Mouse (Mus musculus): Measurements from ENCODE around the gene Myom3.
A peak's percentile ranks its signal among the peaks of the same experiment; 100 is the strongest.

Myom3 gene

DNA sequence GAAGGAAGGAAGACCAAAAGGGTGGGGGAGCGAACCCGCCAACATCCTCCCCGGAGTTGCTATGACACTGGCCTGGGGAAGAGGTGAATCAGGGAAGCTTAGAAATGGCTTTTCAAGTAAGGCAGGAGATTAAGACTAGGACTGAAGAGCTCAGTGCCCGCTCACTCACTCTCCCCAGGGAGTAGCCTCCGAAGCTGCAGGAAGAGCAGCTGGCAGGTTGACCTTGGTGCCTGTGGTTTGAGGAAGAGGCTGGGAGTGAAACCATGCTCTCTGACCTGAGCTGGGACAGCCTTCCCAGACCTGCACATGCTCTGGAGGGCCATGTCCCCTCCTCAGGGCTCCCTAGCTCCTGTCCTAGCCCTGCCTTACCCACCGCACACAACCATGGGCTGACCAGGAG is 690 bp upstream of the Myom3 start:
- DNase-seq (ENCODE audit: extremely low spot score, low read depth, low spot score): no peak

DNA sequence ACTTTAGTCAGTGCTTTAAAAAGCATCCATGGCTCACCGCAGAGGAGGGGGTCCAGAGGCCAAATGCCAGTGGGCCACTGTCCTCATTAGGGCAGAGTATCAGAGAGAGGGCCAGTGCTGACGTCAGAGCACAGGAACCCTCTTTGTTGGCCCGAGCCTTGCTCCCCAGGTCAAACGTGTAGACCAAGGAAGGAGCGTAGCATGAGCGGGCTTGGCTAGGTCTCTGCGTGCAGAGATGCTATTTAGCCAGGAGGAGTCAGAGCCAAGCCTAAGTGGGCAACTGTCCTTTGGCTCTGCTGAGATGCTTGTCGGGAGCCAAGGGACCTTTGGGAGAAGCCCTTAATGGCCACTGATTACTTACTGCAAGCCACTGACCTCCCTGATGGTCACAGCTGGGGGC is 1.5 kb downstream of the Myom3 start:
- no peak for DNase-seq (ENCODE audit: extremely low spot score, low read depth, low spot score)

DNA sequence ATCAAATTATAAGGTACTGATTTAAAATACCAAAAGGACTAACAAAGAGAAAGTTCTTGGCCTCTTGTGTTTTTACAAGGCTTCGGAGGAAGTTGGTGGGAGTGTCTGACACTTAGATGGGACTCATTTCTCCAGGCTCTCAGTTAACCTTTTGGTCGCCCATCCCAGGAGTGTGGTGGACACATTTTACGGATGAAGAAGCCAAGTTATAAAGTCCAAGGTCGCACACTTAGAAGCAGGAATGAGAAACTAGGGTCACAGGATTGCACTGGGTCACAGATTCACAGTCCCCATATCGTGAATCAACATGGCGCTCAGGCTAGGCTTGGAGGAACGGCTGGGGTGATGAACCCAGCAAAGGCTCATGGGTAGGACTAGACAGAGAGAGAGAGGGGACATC is 2.1 kb downstream of the Myom3 start:
- no peak for DNase-seq (ENCODE audit: extremely low spot score, low read depth, low spot score)

DNA sequence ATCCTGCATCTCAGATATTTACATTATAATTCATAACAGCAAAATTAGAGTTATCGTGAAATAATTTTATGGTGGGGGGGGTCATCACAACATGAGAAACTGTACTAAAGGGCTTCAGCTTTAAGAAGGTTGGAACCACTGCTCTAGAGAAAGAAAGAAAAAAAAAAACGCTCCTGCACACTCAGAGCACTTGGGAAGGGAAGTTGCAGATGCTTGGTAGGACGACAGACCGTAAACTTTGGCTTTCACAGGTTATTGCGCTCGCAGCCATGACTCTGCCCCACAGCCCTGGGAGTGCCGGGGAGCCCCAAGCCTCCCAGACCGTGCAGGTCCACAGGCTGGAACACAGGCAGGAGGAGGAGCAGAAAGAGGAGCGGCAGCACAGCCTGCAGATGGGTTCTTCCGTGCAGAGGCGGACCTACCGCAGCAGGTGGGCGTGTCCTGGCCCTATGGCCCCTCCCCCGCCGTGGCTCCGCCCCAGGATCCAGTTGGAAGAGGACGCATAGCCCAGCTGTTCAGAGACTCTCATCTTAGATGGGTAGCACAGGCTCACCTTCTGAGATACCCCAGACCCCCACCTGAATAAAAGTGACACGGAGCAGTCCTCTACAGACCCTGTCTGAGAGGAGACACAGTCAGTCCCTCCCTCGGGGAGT is 2.9 kb downstream of the Myom3 start:
- DNase-seq (ENCODE audit: extremely low spot score, low read depth, low spot score): no peak

DNA sequence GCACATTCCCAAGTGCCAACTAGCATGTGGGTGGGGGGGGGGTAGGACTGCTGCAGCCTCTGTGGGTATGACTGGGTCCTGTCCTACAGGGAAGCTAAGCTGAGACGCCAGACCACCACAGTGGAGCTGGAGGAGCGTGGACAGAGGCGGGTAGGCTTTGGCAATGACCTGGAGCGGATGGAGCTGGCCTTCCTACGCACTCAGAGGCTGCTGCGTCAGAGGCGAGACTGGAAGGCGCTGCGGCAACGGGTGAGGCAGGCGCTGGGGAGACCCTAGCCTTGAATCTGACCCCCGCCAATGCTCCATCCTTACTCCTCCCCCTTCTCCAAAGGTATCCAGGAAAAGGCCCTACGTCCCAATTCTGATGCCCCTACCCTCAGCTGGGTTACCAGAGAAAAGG is 5.2 kb downstream of the Myom3 start:
- DNase-seq (ENCODE audit: extremely low spot score, low read depth, low spot score): no peak

DNA sequence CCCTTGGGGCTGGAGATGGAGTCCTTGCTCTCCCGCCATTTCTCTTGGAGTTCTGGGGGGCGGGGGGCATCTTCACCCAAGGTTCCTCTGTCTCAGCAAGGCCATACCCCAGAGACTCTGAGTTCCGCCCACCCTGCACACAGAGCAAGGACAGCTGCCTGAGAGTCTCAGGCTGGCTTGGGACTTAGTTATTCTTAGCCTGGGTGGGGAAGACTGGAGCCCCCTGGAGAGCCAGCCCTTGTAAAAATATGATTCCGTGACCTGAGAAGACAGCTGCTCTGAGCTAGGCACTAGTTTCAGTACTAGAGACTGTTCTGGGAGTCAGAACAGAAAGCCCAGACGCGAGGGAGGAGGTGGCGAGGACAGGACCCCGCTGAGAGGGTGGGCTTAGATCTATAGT is 6.2 kb downstream of the Myom3 start:
- DNase-seq (ENCODE audit: extremely low spot score, low read depth, low spot score): no peak

DNA sequence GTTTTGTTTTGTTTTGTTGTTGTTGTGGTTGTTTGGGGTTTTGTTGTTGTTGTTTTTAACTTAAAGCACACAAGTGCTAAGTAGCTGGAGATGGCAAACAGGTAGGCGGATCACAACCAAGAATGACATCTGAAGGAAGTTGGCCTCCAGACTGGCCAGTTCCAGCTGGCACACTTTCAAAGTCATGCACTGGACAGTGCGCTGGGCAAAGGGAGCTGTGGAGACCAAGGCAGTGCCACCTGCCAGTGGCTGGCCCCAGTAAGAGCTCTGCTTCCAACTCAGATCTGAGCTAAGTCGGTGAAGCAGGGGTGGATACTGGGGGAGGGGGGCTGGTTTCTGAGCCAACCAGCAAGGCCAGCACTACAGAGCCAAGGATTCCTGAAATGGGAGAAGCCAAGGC is 7.5 kb downstream of the Myom3 start:
- DNase-seq (ENCODE audit: extremely low spot score, low read depth, low spot score): no peak

DNA sequence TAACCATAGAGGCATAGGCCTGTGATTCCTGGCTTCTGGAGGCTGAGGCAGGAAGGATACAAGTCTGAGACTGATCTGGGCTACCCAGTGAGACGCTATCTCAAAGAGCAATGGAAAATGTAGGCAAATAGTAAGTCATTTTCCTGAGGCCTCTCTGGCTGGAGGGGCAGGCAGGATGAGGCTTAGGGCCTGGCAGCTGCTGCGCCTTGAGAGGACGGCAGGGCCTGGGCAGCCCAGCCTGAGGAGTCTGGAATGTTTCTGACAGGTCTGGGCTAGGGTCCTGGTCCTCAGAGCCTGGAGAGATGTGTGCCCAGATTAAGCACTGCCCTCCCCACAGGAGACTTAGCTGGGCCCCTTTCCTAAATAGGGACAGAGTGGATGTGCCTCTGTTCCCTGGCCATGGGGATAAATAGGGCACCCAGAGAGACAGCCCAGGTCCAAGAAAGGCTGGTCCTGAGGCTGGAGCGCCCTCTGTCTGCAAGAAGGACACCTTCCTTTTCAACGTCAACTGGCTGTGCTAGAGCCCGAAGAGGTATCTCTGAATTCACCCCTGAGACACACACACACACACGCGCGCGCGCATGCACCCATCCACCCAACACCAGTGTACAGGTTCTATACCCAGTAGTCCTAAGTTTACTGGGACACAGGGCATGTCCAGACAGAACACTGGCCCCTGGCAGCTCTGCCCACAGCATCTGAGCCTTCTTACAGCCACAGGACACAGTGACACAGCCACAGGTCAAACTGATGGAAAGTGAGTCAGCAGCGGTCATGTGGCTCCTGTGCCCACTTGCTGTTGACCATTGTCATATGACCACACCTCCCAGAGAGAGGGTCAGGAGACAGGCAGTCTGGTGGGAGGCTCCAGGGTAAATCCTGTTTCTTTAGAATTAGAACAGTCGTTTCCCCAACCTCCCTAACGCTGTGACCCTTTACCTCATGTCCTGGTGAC is 9.3 kb downstream of the Myom3 start:
- no peak for DNase-seq (ENCODE audit: extremely low spot score, low read depth, low spot score)

DNA sequence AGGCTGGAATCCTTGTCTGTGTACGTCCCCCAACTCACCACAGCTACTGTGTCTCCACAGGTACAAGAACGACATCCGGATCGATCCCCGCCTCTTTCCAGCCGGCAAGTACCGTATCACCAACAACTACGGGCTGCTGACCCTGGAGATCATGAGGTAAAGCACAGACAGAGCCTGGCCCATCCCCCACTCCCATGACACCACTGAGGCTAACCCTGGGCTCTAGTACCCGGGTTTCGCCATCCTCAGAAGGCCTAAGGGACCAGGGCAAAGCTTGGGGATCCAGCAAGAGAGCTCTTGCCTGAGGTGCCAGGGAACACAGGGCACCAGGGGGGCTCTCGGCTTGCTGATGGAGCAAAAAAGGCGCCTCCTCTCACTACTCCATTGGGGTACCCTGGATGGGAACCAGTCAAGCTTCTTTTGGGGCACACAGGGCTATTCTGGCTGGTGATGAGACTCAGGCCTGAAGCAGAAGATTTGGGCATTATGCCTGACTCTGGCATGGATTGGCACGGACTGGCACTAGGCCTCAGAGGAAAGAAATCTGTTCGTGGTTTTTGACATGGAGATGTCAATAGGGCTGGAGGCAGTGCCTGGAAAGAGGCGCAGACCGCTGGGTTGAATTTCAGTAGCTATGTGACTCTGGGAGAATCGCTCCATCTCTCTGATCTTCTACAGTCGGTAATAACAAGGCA is 11.2 kb downstream of the Myom3 start:
- DNase-seq (ENCODE audit: extremely low spot score, low read depth, low spot score): no peak

DNA sequence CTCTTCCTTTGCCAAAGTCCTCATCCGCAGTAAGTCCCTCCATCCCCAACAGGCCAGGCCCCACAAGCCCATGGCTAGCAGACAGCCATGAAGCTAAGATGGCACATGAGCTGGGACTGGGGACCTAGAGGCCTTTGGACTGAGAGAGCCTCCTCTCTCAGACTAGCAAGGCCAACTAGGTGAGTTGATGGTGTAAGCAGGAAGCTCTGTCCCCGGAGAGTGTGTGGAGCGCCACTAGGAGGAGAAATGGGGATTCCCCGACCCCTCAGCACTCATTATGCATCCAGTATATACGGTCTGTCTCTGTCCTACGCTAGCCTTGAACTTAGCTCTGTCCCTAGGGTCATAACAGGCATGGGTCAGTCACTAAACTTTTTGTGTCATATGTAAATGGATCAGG is 12.1 kb downstream of the Myom3 start:
- no peak for DNase-seq (ENCODE audit: extremely low spot score, low read depth, low spot score)

DNA sequence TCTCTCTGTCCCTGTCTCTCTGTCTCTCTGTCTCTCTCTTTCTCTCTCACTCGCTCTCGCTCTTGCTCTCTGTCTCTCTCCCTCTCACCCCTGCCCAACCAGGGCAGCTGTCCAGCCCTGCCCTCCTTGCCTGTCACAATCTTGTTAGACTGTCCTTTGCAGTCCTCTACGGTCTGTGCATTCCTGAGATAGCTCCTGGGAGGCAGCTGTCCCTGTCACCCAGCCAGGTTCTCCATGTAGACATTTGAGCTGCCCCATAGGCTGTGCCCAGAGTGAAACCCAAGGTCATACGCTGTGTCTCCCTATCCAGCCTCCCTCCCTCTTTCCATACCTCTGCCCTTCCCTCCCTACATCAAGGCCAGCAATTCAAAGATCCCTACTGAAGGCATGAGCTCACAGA is 13.2 kb downstream of the Myom3 start:
- no peak for DNase-seq (ENCODE audit: extremely low spot score, low read depth, low spot score)

DNA sequence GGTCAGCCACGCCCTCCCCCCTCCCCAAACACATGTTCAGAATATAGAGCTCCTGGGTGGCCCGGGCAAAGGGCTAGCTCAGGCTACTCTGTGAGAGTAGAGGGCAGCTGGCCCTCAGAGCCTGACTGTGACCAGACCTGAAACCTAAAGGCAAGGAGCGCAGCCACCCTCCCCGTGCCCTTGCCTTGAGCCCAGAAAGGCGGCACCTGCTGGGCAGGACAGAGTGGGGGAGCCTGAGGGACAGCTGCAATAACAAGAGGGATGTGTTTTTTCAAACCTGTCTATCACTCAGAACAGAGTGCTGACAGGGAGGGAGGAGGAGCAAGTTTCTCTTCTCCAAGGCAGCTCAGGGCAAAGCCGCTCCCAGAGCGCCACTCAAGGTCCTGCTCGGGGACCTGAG is 15.0 kb downstream of the Myom3 start:
- DNase-seq (ENCODE audit: extremely low spot score, low read depth, low spot score): no peak

DNA sequence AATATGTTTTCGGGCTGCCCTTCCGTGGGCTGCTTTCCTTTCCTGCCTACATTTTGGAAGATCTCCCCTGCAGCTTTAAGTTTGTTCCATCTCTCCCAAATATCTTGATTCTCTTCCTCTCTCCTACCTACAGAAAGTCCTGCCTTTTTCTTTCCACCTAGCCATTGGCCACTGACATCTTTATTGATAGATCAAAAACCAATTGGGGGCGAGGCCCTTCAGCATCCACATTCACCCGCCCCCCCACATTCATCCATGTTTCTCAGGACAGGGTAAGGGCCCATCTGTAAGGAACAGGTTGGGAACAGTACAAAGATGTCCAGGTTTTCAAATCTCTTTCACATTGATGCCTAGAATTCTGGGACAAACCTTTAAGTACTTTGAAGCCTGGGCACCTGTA is 17.3 kb downstream of the Myom3 start:
- DNase-seq (ENCODE audit: extremely low spot score, low read depth, low spot score): no peak

DNA sequence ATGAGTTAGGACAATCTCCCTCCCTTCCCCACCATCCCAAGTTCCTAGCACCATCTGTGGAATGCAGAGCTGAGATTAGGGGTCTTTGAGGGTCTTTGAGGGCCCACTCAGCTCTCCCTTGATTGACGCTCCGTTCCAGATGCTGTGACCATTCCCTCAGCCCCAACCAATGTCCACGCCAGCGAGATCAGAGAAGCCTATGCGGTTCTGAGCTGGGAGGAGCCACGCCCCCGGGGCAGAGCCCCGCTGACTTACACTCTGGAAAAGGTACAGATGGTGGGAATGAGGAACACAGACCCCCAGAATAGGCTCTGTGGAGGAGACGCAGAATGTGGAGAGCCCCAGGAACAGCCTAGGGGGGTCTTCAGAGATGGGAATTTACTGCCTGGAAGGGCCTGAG is 20.1 kb downstream of the Myom3 start:
- no peak for DNase-seq (ENCODE audit: extremely low spot score, low read depth, low spot score)

DNA sequence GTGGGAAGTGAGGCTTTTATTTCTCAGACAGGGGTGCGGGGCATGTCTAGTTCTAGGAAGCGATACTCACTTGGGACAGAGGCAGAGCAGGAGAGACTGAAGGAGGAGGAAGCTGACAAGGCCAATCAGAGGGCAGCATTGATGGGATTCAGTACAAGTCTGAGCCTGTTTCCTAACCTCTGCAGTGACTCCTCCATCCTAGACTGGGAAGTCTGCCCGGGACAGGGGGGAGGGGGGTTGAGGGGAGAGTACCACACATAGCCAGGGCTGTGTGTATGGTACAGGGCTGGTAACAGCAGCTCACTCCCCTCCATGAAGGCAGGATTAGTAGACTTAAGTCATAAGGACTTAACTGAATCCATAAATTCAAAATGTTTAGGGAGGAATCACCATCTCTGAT is 20.7 kb downstream of the Myom3 start:
- DNase-seq (ENCODE audit: extremely low spot score, low read depth, low spot score): no peak

DNA sequence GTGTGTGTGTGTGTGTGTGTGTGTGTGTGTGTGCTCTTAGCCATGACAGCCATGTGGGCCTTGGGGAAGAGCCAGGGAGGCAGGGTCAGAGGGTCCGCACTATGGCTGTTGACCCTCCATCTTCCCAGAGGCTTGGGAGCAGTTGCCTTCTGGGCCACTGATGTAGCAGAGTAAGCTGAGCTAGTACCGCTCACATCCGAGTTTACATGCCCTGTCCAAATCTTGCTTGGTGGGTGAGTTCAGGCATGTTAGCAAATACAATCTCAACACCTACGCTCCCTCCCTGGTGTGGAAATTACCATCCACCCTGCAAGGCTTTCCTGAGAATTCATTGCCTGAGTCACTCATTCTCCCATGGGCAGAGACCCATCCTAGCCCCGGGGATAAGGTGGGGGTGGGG is 21.8 kb downstream of the Myom3 start:
- DNase-seq (ENCODE audit: extremely low spot score, low read depth, low spot score): no peak

DNA sequence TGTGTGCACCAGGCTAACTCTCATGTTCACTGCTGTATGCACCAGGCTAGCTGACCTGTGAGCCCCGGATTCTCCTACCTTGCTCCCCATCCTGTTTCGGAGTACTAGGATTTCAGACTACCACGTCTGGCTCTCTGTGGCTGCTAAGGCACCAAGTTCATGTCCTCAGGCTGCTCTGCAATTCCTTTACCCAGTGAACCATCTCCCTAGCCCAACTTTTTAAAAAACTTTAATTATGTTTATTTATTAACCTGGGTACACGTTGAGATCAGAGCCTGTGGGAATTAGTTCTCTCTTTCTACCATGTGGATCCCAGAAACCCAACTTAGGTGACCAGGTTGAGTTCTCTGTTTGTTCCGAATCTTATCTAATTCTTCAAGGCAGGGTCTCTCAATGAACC is 27.1 kb downstream of the Myom3 start:
- DNase-seq (ENCODE audit: extremely low spot score, low read depth, low spot score): no peak

DNA sequence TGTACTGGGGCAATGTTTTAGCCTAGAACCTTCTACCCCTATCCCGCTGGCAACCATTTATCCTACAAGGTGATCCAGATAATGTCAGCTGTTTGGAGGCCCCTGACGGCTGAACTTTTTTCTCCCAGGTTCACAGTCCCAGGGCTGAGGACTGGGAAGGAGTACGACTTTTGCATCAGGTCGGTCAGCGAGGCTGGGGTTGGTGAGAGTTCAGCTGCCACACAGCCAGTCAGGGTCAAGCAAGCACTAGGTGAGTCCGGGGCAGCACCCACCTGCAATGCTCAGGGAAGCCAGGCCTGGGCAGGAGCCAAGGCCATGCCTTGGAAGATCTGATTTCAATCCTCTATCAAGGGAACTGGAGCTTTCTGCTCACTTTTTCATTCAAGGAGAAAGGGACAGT is 27.8 kb downstream of the Myom3 start:
- DNase-seq (ENCODE audit: extremely low spot score, low read depth, low spot score): no peak

DNA sequence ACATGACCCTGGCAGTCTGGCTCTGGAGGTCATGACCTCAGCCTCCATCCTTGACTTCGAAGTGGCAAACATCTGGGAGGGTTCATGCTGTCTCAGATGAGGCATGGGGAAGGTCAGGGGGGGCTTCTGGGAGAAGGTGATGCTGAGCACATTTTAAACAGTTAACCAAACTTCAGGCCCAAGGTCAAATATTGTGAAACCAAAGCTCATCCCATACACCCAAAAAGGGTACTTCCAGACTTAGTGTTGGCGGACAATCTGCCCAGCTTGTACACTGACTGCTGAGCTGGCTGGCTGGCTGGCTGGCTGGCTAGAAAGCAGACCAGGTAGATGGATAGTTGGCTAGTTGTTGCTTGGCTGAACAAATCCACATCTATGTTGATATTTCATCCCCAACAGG is 29.6 kb downstream of the Myom3 start:
- no peak for DNase-seq (ENCODE audit: extremely low spot score, low read depth, low spot score)

DNA sequence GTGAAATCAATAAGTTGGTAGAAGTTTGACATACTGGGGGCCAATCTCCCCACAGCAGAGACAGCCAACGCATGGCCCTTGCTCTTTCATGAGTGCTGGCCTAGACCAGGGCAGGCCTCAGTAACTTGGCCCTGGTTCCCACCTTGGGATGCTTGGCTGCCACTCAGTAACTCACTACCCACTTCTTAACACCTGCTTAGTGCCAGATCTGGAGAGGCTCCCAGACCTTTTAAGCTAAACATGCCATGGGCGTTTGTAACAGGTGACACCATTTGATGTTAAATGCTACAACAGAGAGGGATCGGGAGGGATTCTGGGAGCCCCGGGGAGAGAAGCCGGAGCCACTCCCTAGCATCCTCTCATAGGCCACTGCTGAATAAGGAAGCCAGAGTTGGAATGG is 33.3 kb downstream of the Myom3 start:
- no peak for DNase-seq (ENCODE audit: extremely low spot score, low read depth, low spot score)

DNA sequence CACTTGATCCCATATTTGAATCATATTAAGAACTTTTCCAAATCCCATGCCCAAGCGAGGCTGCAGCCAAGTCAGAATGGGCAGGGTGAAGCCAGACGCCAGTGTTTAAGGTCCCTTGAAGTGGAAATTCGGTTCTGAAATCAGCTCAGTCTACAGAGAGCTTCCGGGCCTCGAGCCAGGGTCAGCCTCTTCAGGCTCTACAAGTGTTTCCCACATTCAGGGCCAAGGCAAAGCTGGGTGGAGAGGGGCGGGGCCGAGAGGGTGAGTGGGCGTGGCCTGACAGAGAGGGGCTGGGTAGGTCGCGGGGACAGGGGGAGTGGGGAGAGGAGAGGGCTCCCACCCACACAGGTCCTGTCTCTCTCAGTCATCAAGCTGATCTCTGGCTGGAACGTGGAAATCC is 38.4 kb downstream of the Myom3 start:
- no peak for DNase-seq (ENCODE audit: extremely low spot score, low read depth, low spot score)

DNA sequence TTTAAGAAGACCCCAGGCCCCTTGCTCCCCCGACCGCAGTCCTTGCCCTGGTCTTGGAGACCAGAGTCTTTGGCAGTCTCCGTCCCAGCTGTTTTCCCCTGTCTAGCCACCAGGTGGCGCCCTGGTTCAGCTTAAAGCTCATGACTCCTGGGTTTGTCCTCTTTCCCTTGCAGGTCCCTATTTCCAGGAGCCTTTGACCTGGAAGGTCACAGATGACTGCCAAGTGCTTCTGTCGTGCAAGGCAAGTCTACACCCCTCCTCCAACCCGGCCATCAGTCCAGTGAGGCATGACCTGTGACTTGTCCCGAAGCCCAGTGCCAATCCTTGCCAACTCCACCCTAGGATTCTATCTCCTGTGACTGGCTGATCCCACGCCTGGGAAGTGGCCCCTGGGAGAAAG is 42.0 kb downstream of the Myom3 start:
- peak; percentile 85 for DNase-seq (ENCODE audit: extremely low spot score, low read depth, low spot score)

Data from hindlimb bud, embryonic 11.5 days (tissue).